Mouse (Mus musculus) heart, postnatal 0 days (tissue): ENCODE data around the gene Pigt.
A peak's percentile ranks its signal among the peaks of the same experiment; 100 is the strongest.

Source experiments
- CTCF ChIP-seq: IDR thresholded peaks from 2 replicates; pipeline ENCODE4 v1.5.1; 2016; ENCODE audit warnings: antibody characterized with exemption, control low read depth, low read depth
- EP300 ChIP-seq: IDR thresholded peaks from 2 replicates; pipeline ENCODE4 v1.6.1; 2016; ENCODE audit warnings: antibody characterized with exemption, low read depth

DNA sequence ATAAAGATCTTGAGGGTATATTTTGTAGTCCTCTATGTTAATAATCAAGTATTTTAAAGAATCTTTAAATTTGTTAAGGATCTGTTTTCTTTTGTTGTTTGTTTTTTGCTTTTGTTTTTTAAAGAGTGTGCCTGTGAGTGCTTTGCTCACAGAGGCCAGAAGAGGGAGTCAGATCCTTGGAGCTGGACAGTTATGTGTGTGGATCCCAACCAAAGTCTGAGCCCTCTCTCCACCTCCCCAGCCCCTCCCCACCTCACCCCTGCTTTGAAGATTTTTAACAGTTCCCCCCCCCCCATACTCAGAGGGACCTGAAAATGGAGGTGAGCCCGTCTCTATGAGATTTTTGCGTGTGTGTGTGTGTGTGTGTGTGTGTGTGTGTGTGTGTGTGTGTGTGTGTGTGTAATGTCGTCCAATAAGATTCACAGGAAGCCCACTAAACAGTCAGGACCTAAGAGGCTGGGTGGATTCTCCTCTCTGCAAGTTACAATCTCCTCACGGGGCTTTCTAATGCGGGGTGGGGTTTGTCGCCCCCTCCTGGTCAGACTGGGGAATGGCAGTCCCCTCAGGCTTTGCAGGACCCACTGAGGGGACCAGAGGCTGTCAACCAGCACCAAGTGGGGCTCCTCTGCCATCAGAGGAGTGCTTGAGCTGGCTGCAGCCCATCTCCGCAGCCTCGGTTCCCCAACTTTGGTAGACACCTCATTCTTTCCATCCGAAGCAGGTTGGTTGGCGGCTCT is 20.3 kb downstream of the Pigt start:
- TF ChIP-seq CTCF (peak; percentile 76), EP300 (no peak)
